Mouse (Mus musculus): ENCODE data around the gene Atf2. TPM values are rescaled to one million over a fixed set of nuclear protein-coding genes. Genes with fewer than 3 reads are reported as not detected.
A peak's percentile ranks its signal among the peaks of the same experiment; 100 is the strongest.

The Atf2 gene
- polyA plus RNA-seq, 1 experiment from 2014 or later: 101 TPM

DNA sequence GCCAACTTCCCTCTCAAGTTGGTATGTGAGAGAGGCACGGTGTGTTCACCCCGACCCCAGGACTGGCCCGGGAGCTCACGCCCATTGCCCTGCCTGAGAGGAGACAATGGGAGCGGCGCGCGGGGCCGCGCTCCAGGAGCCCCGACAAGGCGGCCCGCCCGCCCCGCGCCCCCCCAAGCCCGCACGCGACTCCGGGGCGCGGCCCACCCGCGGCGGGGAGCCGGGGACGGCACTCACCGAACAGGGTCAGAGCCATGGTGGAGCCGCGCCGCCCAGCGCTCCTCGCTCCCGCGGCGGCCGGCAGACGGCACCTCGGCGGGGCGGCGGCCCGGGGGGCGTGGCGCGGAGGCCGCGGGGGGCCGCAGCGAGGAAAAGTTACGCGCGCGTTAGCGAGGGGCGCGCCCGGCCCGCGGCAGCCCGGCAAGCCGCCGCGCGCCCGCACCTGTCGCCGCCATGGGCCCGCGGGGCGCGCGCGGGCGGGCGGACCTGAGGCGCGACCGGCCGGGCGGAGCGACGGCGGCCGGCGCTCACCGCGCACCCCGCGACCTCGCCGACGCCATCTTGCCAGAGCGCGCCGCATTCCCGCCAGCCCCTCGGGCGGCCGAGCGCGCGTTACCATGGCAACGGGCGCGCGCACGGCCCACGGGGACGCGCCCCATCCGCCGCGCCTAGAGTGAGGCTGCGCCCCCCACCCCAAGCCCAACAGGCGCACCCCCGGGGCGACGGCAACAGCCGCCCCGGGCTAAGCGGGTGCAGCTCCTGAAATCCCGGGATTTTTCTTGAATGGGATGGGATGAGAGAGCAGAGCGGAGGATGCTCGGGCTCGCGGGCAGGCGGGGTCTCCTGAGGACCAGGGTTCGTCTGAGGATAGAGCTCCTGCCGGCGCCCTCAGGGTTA, 117.4 kb downstream of the Atf2 start, which contains the start of gene Chn1:
Gene Chn1, minus strand, starts transcription at position 561 of the 897 bp plus-strand sequence.
- Histone ChIP-seq H3K4me1 (replicated peaks; ENCODE audit: control insufficient read depth, insufficient read depth, low read length) (peaks cover 6% of the 10 kb centered on the region; the same call in 1 of the 2 replicates), H3K4me3 (ENCODE audit: low read depth, low read length) (peak within 1 kb of the TSS; percentile 92), H3K36me3 (ENCODE audit: control insufficient read depth, insufficient read depth, low read length) (no peaks in the 10 kb centered on the region), H3K9me3 (ENCODE audit: control insufficient read depth, low read length) (no peaks in the 10 kb centered on the region), H3K27ac (ENCODE audit: low read depth, low read length) (peak within 1 kb of the TSS; percentile 85), H3K9ac (ENCODE audit: low read length) (peak within 1 kb of the TSS; percentile 90), H3K4me2 (ENCODE audit: low read depth, low read length, severe bottlenecking) (peak within 1 kb of the TSS; percentile 59), H3K27me3 (ENCODE audit: control insufficient read depth, insufficient read depth, low read length) (no peaks in the 10 kb centered on the region)
- WGBS: under 1% methylated on average over 89 of the region's 131 CpGs
- ATAC-seq (replicated peaks; ENCODE audit: low FRiP score) (peak; percentile 95), DNase-seq (ENCODE audit: low spot score) (peak; percentile 92)

DNA sequence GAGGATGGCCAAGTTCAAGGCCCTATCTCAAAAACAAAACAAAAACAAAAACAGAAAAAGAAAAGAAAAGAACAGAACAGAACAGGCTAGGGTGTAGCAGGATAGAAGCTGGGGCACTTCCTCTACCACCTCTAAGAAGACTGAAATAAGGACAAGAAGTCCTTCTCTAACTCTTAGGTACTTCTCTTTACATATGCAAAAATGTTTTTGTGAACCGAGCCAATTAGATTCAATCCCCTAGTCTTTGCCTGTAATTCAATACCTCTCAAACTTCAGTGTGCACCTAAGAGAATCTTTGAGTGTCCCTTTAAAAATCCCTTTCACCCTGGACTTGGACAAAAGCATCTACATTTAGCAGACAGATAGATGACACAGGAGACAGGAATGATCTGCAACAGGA, 119.5 kb downstream of the Atf2 start:
- Histone ChIP-seq H3K4me1 (replicated peaks; ENCODE audit: control insufficient read depth, insufficient read depth, low read length) (peaks cover 6% of the 10 kb centered on the region; the same call in 1 of the 2 replicates), H3K36me3 (ENCODE audit: control insufficient read depth, insufficient read depth, low read length) (no peaks in the 10 kb centered on the region), H3K4me2 (ENCODE audit: low read depth, low read length, severe bottlenecking) (peak overlapping the region; percentile 59), H3K4me3 (ENCODE audit: low read depth, low read length) (peak overlapping the region; percentile 92; the same call in 1 of the 2 replicates), H3K27ac (ENCODE audit: low read depth, low read length) (no peak overlapping the region), H3K27me3 (ENCODE audit: control insufficient read depth, insufficient read depth, low read length) (no peaks in the 10 kb centered on the region), H3K9ac (ENCODE audit: low read length) (no peak overlapping the region), H3K9me3 (ENCODE audit: control insufficient read depth, low read length) (no peaks in the 10 kb centered on the region)
- no peak for ATAC-seq (replicated peaks; ENCODE audit: low FRiP score)
- DNase-seq (ENCODE audit: low spot score): no peak
- 26% methylated on average over 1 of the region's 1 CpGs for WGBS

DNA sequence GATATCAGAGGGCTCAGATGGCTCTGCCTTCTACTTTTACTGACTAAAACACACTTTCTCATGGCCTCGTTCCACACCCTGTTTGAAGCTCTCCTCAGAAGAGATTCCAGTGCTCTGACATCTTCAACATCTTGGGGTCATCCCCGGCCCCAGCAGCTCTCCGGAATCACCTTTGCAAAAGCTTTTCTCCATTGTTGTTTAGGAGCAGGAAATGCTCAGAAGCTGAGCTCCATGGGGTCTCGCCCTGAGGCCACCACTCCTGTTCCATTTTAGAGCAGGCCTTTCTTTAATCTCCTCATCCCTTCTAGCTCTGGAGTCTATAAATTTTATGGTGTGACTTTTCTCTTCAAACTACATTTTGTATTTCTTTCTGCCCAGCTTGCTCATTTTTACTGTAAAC, 123.8 kb downstream of the Atf2 start:
- no peaks in the 10 kb centered on the region for H3K36me3 ChIP-seq (ENCODE audit: control insufficient read depth, insufficient read depth, low read length)
- peaks cover 6% of the 10 kb centered on the region; the same call in 1 of the 2 replicates for H3K4me1 ChIP-seq (replicated peaks; ENCODE audit: control insufficient read depth, insufficient read depth, low read length)
- no peaks in the 10 kb centered on the region for H3K27me3 ChIP-seq (ENCODE audit: control insufficient read depth, insufficient read depth, low read length)
- no peak overlapping the region for H3K4me2 ChIP-seq (ENCODE audit: low read depth, low read length, severe bottlenecking)
- H3K9me3 ChIP-seq (ENCODE audit: control insufficient read depth, low read length): no peaks in the 10 kb centered on the region
- DNase-seq (ENCODE audit: low spot score) (no peak), ATAC-seq (replicated peaks; ENCODE audit: low FRiP score) (no peak)
- H3K4me3 ChIP-seq (ENCODE audit: low read depth, low read length): no peak overlapping the region
- no peak overlapping the region for H3K9ac ChIP-seq (ENCODE audit: low read length)
- 72% methylated on average over 4 of the region's 4 CpGs for WGBS
- H3K27ac ChIP-seq (ENCODE audit: low read depth, low read length): no peak overlapping the region

Other genes starting within 250 kb of the Atf2 start
- gene Chn1, start 117.3 kb downstream of the Atf2 start, polyA plus RNA-seq (2014; fragmentation: Nextera tagmentation; extraction: Ambion mirVana): 62.2 and 63.4 TPM in 2 replicates
- gene Atp5g3, start 18.7 kb upstream of the Atf2 start, polyA plus RNA-seq (2014; fragmentation: Nextera tagmentation; extraction: Ambion mirVana): 769 and 800 TPM in 2 replicates

Measured in forebrain, embryonic 11.5 days (tissue).